Mouse (Mus musculus) CH12.LX (cell line): Measurements from ENCODE around the gene Rab23. TPM values are rescaled to one million over a fixed set of nuclear protein-coding genes. Genes with fewer than 3 reads are reported as not detected.

Source experiments
- DNase-seq: peaks from one replicate; pipeline ENCODE4 v3.0.0-alpha.2; 2013; ENCODE audit errors: extremely low read depth
- H3K27ac ChIP-seq: 2 replicates; pipeline ENCODE4 v1.5.1; 2012; ENCODE audit warnings: low read depth, mild to moderate bottlenecking, control low read depth, moderate library complexity; ENCODE audit not compliant: insufficient read depth
- H3K27me3 ChIP-seq: replicated peaks from 2 replicates; pipeline ENCODE3; 2012; ENCODE audit warnings: inconsistent platforms
- H3K36me3 ChIP-seq, 2 experiments: replicated peaks in 1 of 2; 2 replicates each; pipeline versions ENCODE3 to v1.6.1; 2012; ENCODE audit warnings: inconsistent platforms in 1 of 2, low read length in 1 of 2, mild to moderate bottlenecking in 1 of 2, mixed read lengths in 1 of 2, moderate library complexity in 1 of 2; ENCODE audit not compliant: control insufficient read depth in 1 of 2, insufficient read depth in 1 of 2
- H3K4me1 ChIP-seq, 2 experiments: 2 replicates each; pipeline ENCODE4 v1.6.1; 2012; ENCODE audit warnings: inconsistent platforms in 1 of 2, moderate library complexity in 1 of 2; ENCODE audit not compliant: insufficient read depth in 2 of 2, control insufficient read depth in 1 of 2
- H3K4me2 ChIP-seq: 2 replicates; pipeline ENCODE4 v1.6.1; 2012; ENCODE audit warnings: low read depth, mild to moderate bottlenecking, control low read depth; ENCODE audit not compliant: poor library complexity, insufficient read depth, severe bottlenecking
- H3K4me3 ChIP-seq, 3 experiments: fragments of 150-350 bp in 1 of 3; sonication (generic) in 1 of 3; replicated peaks in 1 of 3; 2 replicates each; pipeline versions ENCODE3 to v1.5.1; 2011 to 2012; ENCODE audit warnings: low read depth in 2 of 3, low read length in 2 of 3, mild to moderate bottlenecking in 2 of 3, moderate library complexity in 2 of 3, control low read depth in 1 of 3, improper control_type of control experiment in 1 of 3, inconsistent platforms in 1 of 3, mixed read lengths in 1 of 3; ENCODE audit not compliant: poor library complexity in 1 of 3
- H3K79me2 ChIP-seq: replicated peaks from 2 replicates; pipeline ENCODE4 v1.6.1; 2012; ENCODE audit warnings: mild to moderate bottlenecking, moderate library complexity; ENCODE audit not compliant: control insufficient read depth, poor library complexity, insufficient read depth, severe bottlenecking; ENCODE audit errors: extremely low read depth
- H3K9ac ChIP-seq: 2 replicates; pipeline ENCODE4 v1.6.1; 2012; ENCODE audit warnings: low read depth, mild to moderate bottlenecking, control low read depth, moderate library complexity; ENCODE audit not compliant: insufficient read depth
- H3K9me3 ChIP-seq: replicated peaks from 2 replicates; pipeline ENCODE3; 2012; ENCODE audit warnings: low read length, inconsistent platforms, mixed read lengths
- BHLHE40 ChIP-seq: IDR thresholded peaks from 2 replicates; pipeline ENCODE4 v1.6.1; 2011; ENCODE audit warnings: mild to moderate bottlenecking, low read depth, low read length, improper control_type of control experiment
- CHD1 ChIP-seq: IDR thresholded peaks from 2 replicates; pipeline ENCODE4 v1.6.1; 2012; ENCODE audit warnings: low read depth, low read length, improper control_type of control experiment, inconsistent platforms
- CHD2 ChIP-seq: IDR thresholded peaks from 2 replicates; pipeline ENCODE4 v1.6.1; 2011; ENCODE audit warnings: low read length, improper control_type of control experiment
- EP300 ChIP-seq: IDR thresholded peaks from 2 replicates; pipeline ENCODE4 v1.6.1; 2011; ENCODE audit warnings: low read length, improper control_type of control experiment
- ETS1 ChIP-seq: conservative IDR thresholded peaks from 2 replicates; pipeline ENCODE4 v1.6.1; 2012; ENCODE audit warnings: low read depth, mild to moderate bottlenecking, inconsistent platforms, low read length, improper control_type of control experiment, moderate library complexity
- IRF4 ChIP-seq: IDR thresholded peaks from 2 replicates; pipeline ENCODE4 v1.6.1; 2014; ENCODE audit warnings: low read depth, mild to moderate bottlenecking, inconsistent platforms, low read length, improper control_type of control experiment
- JUN ChIP-seq: IDR thresholded peaks from 2 replicates; pipeline ENCODE4 v1.6.1; 2011; ENCODE audit warnings: low read depth, mild to moderate bottlenecking, low read length, improper control_type of control experiment, moderate library complexity; ENCODE audit not compliant: insufficient read depth
- JUND ChIP-seq: conservative IDR thresholded peaks from 2 replicates; pipeline ENCODE4 v1.6.1; 2011; ENCODE audit warnings: low read depth, low read length, improper control_type of control experiment
- MAX ChIP-seq: IDR thresholded peaks from 2 replicates; pipeline ENCODE4 v1.6.1; 2011; ENCODE audit warnings: low read length, improper control_type of control experiment
- MEF2A ChIP-seq: IDR thresholded peaks from 2 replicates; pipeline ENCODE4 v1.6.1; 2014; ENCODE audit warnings: low read depth, mild to moderate bottlenecking, inconsistent platforms, low read length, improper control_type of control experiment, borderline replicate concordance
- MYC ChIP-seq: IDR thresholded peaks from 2 replicates; pipeline ENCODE4 v1.6.1; 2011; ENCODE audit warnings: low read depth, mild to moderate bottlenecking, improper control_type of control experiment, low read length
- NRF1 ChIP-seq: IDR thresholded peaks from 2 replicates; pipeline ENCODE4 v1.6.1; 2014; ENCODE audit warnings: low read depth, mild to moderate bottlenecking, inconsistent platforms, low read length, improper control_type of control experiment, moderate library complexity
- RCOR1 ChIP-seq: conservative IDR thresholded peaks from 2 replicates; pipeline ENCODE4 v1.6.1; 2012; ENCODE audit warnings: low read depth, mild to moderate bottlenecking, inconsistent platforms, low read length, improper control_type of control experiment
- ZC3H11A ChIP-seq: IDR thresholded peaks from 2 replicates; pipeline ENCODE4 v1.6.1; 2012; ENCODE audit warnings: low read depth, mild to moderate bottlenecking, inconsistent platforms, low read length, improper control_type of control experiment
- dilution Hi-C: fragments of 300-500 bp; cut with MboI; formaldehyde crosslinking; loops from 2 replicates; pipeline ENCODE4 v1.14.3; 2020; ENCODE audit warnings: low sequenced_read_pairs; ENCODE audit not compliant: extremely low pct_unique_long_range_greater_than_20kb, extremely low pct_ligation_motif_present
- in situ Hi-C: fragments of 300-500 bp; cut with MboI; formaldehyde crosslinking; loops from 3 replicates; pipeline ENCODE4 v1.14.3; 2019; ENCODE audit warnings: low sequenced_read_pairs, low pct_ligation_motif_present, low pct_unique_long_range_greater_than_20kb, mixed read lengths
- polyA plus RNA-seq: library from polyadenylated mRNA; unstranded; fragments of >175 nt; gene quantifications from 2 replicates; pipeline ENCODE4 v1.2.1, GENCODE M21; 2012; ENCODE audit warnings: low read depth; ENCODE audit not compliant: insufficient read length
- total RNA-seq, 2 experiments: library from RNA; depleted of rRNA; stranded (reverse); fragments of 300-350 nt in 1 of 2; fragments of >200 nt in 1 of 2; gene quantifications; 2 replicates each; pipeline ENCODE4 v1.2.3; 2012 to 2014

The Rab23 gene
- total and polyA plus RNA-seq, 3 experiments, result 5.8 to 17.6 (median 6.7) TPM

GRCm38 (mm10) chr1:33765468-33766080 is 45.9 kb downstream of the Rab23 start:
- peak; percentile 75; the same call in 1 of the 2 replicates for TF ChIP-seq RCOR1
- TF ChIP-seq JUN, result peak; percentile 54; the same call in 1 of the 2 replicates
- TF ChIP-seq IRF4, result peak; percentile 90
- TF ChIP-seq ZC3H11A, result no peak
- no peak for TF ChIP-seq CHD2
- peak; percentile 71 for TF ChIP-seq MEF2A
- 0 out of 2 replicates have a peak, but pooled peaks have one; percentile 28 for TF ChIP-seq BHLHE40
- TF ChIP-seq EP300, result peak; percentile 77
- TF ChIP-seq ETS1, result 0 out of 2 replicates have a peak, but pooled peaks have one; percentile 29
- peak; percentile 83 for TF ChIP-seq JUND
- Histone ChIP-seq H3K4me1 (peaks cover 5 to 38% of the 10 kb centered on the region in 2 experiments; a peak in 3 of 4 replicates), H3K79me2 (no peaks in the 10 kb centered on the region), H3K4me2 (peak overlapping the region; percentile 34; the same call in 1 of the 2 replicates), H3K27me3 (no peaks in the 10 kb centered on the region), H3K4me3 (no peak overlapping the region), H3K27ac (peak overlapping the region; percentile 17; the same call in 1 of the 2 replicates), H3K9me3 (no peaks in the 10 kb centered on the region), H3K9ac (no peak overlapping the region), H3K36me3 (peaks cover 21 to 66% of the 10 kb centered on the region in 2 experiments)
- in situ Hi-C loops, result no loop called here
- dilution Hi-C loops, result no loop called here
- DNase-seq, result peak; percentile 52

- DNase-seq, result no peak
- no peak overlapping the region for H3K4me2 ChIP-seq
- no peak overlapping the region for H3K4me3 ChIP-seq
- H3K79me2 ChIP-seq, result no peaks in the 10 kb centered on the region
- peaks cover 30 to 71% of the 10 kb centered on the region in 2 experiments for H3K36me3 ChIP-seq
- H3K27me3 ChIP-seq, result no peaks in the 10 kb centered on the region
- H3K27ac ChIP-seq, result no peak overlapping the region
- in situ Hi-C loops (no loop called here), dilution Hi-C loops (no loop called here)
- H3K9ac ChIP-seq, result no peak overlapping the region
- TF ChIP-seq CHD1 (no peak), ZC3H11A (no peak), MYC (peak; percentile 62; the same call in 1 of the 2 replicates), MAX (peak; percentile 56), NRF1 (0 out of 2 replicates have a peak, but pooled peaks have one; percentile 18), EP300 (0 out of 2 replicates have a peak, but pooled peaks have one; percentile 7), BHLHE40 (peak; percentile 66)
- H3K9me3 ChIP-seq, result no peaks in the 10 kb centered on the region
- peaks cover 5 to 38% of the 10 kb centered on the region in 2 experiments; a peak in 3 of 4 replicates for H3K4me1 ChIP-seq
Observed at GRCm38 (mm10) chr1:33766520-33767508, 47.1 kb downstream of the Rab23 start.
